Mouse (Mus musculus) hindlimb bud, embryonic 11.5 days (tissue): ENCODE results near the gene Olfr545.
"Not testable (repeated sequence)": the region's sequence is repeated elsewhere in the genome, so short reads cannot be mapped to it uniquely, and the experiment has no call there.

Experiments used
- DNase-seq: peaks from one replicate; pipeline ENCODE4 v3.0.0-alpha.2; 2012; ENCODE audit warnings: low read depth, low spot score; ENCODE audit errors: extremely low spot score

The Olfr545 gene

DNA sequence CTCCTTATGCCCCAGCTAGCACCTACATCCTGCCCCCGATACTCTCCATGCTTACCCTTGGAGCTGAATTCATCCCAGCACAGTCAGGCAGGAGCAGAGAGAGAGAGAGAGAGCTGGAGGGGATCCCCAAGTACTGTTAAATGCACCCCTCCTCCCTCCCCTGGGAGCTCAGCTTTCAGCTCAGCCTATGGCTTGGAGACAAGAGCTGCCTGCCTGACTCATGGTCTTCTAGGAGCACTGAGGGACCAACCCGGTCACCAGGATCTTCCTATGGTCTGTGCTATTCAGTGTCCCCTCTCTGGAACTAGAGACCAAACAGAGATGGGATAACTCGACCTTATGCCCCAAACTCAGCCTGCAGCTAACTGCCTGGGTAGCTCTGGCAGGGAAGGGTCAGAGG lies at the start of gene Olfr545:
Olfr545 (minus strand) TSS at position 101 of the 400 bp plus-strand sequence.
- DNase-seq, result no peak

DNA sequence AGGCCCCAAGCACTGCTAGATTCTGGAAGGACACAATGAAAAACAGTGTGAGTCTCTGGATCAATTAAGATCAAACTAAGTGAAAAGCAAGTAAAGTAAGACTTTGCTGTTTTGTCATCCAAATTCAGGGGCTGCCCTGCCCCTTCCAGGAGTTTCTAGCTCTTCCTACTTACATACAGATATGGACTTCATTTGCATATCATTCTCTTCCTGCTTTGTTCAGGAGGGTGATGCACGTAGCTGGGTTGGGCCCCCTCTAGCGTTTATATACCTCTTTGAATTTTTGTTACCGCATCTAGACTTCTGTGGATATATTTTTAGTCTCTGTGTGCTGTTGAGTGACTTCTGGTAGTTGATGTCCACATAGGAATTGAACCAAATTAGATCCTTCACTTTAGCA lies 41.9 kb upstream of the Olfr545 start:
- no peak for DNase-seq

GRCm38 (mm10) chr7:102540596-102540995 lies 41.2 kb upstream of the Olfr545 start, which contains the start of gene Olfr548-ps1:
Olfr548-ps1 (plus strand) TSS chr7:102540896.
- no peak for DNase-seq

GRCm38 (mm10) chr7:102534449-102534848 lies 35.1 kb upstream of the Olfr545 start, which contains the start of gene Olfr547:
Olfr547 (plus strand) TSS chr7:102534749.
- DNase-seq, result no peak

GRCm38 (mm10) chr7:102529052-102529451 lies 29.7 kb upstream of the Olfr545 start:
- no peak for DNase-seq

GRCm38 (mm10) chr7:102517051-102517335 lies 17.6 kb upstream of the Olfr545 start:
- DNase-seq, result no peak

GRCm38 (mm10) chr7:102516261-102517050 lies 17.1 kb upstream of the Olfr545 start:
- no peak for DNase-seq

DNA sequence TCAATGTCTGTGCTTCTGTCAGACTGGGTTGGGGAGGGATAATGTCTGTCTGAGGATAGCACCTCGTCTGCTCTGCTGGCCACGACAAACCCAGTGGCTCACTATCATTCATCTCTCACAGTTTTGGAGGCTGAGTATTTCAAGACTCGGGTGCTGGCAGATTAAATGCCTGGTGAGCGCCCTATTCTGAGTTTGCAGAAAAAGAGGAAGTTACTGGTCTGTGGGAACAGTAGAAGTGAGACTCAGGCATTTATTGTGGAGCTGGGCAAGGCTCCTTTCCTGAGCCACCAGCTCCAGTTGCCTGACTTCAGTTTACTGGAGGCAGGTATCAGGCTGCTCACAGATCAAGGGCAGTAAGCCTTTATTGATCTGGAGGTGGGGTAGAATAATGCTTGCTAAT lies 14.8 kb upstream of the Olfr545 start:
- no peak for DNase-seq

DNA sequence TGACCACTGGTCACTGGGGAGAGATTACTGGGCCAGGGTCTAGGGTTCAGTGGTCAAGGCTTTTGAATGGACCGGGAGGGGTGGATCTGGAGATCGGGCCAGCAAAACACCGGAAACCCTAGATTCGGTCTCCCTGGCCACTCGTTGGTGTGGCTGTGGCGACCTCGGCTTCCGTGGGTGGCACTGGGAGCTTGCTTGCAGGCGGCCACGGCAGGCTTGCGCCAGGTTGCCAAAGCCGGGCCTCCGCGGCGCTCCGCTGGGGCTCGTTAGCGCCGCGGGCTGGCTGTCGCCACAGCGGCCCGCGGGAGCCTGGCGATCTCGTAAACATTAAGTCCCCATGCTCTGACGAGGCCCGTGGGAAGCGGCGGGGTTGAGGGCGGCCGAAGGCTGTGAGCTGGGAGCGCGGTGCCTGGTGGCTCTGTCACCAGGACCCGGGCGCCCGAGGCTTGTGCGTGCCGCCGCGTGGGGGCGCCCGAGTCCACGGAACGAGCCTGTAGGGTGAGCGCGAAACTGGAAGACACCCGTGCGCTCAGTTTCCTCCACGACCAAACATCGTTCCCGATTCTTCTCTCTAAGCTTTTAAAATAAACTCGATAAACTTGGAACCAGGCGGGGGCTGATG lies 13.6 kb upstream of the Olfr545 start:
- DNase-seq, result peak; percentile 35

DNA sequence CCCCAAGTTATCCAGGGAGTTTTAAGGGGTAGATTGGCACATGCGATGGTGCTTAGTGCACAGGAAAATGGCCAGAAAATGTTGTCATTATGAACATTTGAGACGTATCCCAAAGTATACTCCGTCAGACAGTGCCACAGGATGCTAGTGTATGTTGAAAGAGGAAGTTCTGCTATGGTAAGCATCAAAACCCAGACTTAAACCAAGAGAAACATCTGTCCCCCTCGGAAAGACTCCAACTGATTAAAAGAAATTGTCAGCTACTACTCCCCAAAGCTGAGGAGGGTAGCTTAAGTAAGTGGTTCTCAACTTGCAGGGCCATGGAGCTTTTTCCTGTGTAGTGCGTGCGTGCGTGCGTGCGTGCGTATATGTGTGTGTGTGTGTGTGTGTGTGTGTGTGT lies 12.6 kb upstream of the Olfr545 start:
- DNase-seq, result no peak

DNA sequence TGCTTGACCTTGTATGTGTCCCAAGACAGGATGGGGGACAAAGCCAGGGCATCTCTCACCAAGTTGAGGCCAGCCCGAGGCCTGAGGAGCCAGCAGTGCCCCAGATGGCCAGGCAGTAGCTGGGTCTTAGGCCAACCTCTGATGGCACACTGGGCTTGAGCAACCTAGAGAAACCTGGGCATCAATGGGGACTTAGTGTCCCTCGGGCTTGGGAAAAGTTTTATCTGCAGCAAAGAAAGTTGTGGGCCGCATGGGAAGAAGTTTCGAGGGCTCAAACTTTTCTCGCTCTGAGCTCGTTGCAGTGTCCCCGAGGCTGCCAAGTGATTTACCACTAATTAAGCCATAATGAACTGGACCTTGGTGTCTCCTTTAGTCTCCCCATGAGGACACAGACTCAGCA lies 10.4 kb upstream of the Olfr545 start:
- no peak for DNase-seq

DNA sequence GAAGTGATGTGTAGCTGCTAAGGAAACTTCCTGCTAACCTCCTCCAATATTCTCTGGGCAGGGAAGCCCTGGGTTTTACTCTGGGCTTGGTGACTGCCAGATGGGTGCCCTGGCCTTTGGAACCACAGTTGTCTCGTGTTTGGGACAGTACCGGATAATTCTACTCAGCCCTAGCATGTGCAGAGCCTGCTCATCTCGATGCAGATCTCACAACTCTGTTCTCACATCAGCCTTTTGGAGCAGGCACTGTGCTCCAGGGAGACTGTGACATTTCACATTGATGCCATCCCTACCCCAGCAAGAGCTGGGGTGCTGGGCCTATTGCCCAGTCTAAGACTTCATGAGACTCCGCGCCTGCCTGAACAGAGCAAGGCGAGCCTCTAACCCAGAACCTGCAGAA lies 9.3 kb upstream of the Olfr545 start:
- no peak for DNase-seq

DNA sequence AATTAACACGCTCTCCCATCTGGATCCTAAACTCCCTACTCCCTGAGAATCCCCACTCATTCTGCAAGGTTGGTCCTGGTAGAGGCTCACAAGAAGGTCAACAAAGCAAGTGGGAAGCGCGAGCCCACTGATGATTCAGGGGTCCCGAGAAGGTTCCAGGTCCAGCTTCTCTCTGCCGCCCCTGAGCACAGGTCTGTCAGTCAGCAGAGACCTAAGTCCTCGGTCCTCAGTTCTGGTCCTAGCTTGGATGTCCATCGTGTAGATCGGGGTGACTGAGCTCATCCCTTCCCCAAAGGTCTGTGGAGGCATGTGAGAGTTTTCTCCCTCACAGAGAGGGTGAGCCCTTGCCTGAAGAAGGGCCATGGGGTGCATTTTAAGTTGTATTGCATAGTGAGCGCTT lies 8.7 kb upstream of the Olfr545 start:
- no peak for DNase-seq

DNA sequence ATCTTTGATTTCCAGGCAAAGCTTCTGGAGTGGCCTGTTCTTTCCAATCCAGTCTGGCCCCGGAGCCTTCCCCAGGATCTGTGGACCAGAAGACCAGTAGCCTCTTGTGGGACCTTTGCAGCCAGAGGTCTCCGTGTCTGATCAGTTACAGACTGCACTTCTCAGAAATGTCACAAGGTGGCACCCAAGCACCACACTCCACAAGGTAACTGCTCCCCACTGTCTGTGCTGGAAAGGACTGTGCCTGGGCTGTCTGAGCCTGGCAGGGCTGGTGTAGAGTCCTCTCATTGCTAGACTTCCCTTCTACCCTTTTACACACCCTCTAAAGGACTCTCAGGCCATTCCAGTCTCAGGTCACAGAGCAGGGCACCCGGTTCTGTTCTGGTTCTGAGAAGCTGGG lies 7.5 kb upstream of the Olfr545 start:
- DNase-seq, result peak; percentile 63

DNA sequence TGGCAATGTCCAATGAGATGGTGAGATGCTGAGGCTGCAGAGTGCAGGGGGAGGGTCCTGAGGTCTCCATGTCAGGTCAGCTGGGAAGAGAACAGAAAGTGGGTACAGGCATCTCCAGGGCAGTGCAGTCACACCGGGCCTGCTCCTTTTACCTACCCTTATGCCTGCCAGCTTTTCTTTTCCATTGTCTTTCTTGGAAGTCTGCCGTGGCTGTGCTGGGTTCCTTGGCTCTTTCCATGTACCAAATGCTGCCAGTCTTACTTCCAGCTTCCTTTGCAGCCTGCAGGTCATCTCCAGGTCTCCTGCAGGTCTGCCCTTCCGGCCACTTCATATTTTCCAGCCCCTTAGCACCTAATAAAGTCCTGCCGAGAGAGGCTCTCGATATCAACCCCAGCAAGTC lies 2.6 kb upstream of the Olfr545 start:
- DNase-seq, result no peak

DNA sequence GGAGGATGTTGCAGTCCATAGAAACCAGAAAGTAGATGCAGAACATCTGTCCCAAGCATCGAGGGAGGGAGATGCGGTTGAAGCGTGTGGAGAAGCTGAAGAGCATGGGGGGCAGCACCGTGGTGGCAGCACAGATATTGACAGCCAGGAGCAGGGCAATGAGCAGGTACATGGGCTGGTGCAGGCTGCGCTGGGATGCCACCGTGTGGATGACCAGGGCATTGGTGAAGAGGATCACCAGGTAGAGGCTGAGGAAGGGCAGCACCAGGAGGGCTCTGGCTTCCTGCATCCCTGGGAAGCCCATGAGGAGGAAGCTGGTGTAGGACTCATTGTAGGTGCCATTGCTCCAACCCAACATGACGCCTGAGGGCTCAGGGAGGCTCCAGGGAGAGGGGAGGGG lies 5.0 kb downstream of the Olfr545 start:
- not testable (repeated sequence) for DNase-seq

DNA sequence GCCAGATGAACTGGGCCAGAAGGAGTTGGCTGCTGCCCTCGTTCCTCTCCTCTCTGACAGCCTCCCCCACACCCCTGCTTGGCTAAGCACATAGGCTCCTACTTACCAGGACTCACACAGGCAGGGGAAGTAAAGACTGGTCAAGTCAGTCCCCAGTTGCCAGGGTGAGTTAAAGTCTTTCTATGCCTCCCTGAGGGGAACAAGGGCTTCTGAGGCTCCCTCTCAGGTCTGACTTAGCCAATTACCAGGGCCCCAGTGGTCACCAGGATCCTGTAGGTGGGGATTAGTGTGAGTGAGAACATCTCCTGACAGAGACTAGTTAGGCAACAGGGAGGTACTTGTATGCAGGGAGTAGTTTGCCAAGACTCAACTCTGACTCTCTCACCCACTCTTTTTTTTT lies 11.2 kb downstream of the Olfr545 start, which contains the start of gene Olfr544:
Olfr544 (minus strand) TSS at position 153 of the 400 bp plus-strand sequence.
- DNase-seq, result no peak

DNA sequence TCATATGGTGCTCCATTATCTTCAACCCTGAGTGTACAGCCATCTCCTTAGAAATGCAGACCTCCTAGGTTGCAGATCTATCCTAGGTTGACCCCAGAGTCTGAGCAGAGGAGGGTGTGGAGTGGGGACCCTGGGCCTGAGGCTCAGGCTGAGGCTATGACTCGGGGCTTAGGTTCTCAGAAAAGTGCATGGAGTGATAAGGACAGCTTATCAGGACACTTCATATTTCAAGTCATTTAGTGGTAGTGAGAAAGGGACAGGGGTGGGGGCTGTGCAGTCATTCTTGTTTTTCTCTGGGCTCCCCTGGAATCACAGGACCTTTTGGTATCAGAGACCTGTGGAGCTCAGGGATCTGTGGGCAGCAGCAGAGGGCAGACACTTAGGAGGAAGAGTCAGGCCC lies 13.3 kb downstream of the Olfr545 start:
- DNase-seq, result no peak

- DNase-seq, result not testable (repeated sequence)
Observed at GRCm38 (mm10) chr7:102484766-102485165, 14.6 kb downstream of the Olfr545 start.

DNA sequence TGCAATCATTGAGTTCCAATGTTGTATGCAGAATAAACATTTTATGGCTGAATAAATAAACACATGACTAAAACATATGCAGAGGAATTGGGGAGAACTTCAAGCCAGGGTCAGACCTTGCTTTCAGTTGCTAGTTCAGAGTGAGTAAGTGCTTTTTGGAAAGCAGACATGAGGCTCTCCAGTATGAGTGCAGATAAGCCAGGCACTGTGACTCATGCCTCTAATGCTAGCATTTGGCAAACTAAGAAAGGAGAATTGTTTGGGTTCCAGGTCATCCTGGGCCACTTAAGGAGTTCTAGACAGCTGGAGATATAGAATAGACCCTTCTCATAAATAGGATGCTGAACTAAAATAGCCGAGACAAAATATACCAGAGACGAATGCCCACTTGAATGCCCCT lies 15.7 kb downstream of the Olfr545 start:
- DNase-seq, result no peak

- no peak for DNase-seq
Observed at GRCm38 (mm10) chr7:102481579-102481978, 17.8 kb downstream of the Olfr545 start, which contains the start of gene Olfr543. Olfr543 (minus strand) TSS chr7:102481679.

GRCm38 (mm10) chr7:102480821-102481220 lies 18.6 kb downstream of the Olfr545 start:
- no peak for DNase-seq
